Mouse (Mus musculus) heart, adult 2 months (tissue): ENCODE measurements around the gene Dnajb9.

ENCODE experiments used
- CTCF ChIP-seq: fragments of 200-600 bp; IDR thresholded peaks from 2 replicates; pipeline ENCODE4 v1.8.1; 2022; ENCODE audit warnings: antibody characterized with exemption, mild to moderate bottlenecking, moderate library complexity
- POLR2A ChIP-seq: fragments of 200-500 bp; IDR thresholded peaks from 2 replicates; pipeline ENCODE4 v1.6.1; 2011; ENCODE audit warnings: mild to moderate bottlenecking, low read depth, low read length, control low read depth; ENCODE audit not compliant: insufficient read depth

DNA sequence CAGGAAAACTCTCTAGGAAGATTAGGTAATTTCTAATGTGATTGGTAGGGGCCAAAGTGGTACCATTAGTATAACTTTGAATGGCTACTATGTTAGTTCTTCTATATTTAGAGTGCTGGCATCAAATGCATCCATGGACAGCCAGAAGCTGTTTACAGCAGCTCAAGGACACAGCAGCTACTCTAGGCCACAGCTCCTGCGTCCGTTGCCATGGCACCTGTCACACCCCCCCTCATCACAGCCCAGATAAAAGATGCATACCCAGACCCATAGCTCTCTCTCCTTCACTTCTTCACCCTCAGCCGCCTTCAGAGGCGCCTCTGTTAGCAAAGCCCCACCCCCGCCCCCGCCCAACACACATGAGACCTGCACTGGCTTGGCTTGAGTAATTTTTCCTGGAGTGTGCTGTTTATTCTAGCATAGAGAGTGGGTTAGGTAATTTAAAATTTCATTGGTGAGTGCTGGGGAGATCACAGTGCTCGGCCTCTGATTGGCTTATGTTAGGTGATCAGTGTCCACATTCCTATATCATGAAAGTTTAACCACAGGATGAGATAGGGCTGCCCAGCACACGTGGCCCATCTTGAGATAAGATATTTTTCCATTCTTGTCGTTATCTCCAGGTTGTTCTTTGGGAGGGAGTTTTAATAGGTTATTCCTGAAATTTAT, 38.3 kb upstream of the Dnajb9 start:
- no peak for TF ChIP-seq POLR2A
- no peak for TF ChIP-seq CTCF
